Mouse (Mus musculus) hindbrain, embryonic 14.5 days (tissue): ENCODE results near the gene Fbxo2. TPM values are rescaled to one million over a fixed set of nuclear protein-coding genes. Genes with fewer than 3 reads are reported as not detected.

Experiments
- ATAC-seq: fragments of 200-750 bp; cut with Nextera tagmentation; 2 replicates; pipeline ENCODE4 v1.8.0; 2017; ENCODE audit warnings: moderate number of reproducible peaks, mild to moderate bottlenecking, moderate TSS enrichment, moderate library complexity; ENCODE audit not compliant: low FRiP score
- DNase-seq: peaks from one replicate; pipeline ENCODE4 v3.0.0-alpha.2; 2015; ENCODE audit warnings: low spot score
- H3K27ac ChIP-seq: fragments of 300-500 bp; sonication (generic); 2 replicates; pipeline ENCODE4 v1.5.1; 2014; ENCODE audit warnings: mild to moderate bottlenecking, moderate library complexity
- H3K27me3 ChIP-seq: fragments of 300-500 bp; sonication (generic); 2 replicates; pipeline ENCODE4 v1.6.1; 2014; ENCODE audit warnings: mild to moderate bottlenecking, low read length, mixed read lengths; ENCODE audit not compliant: control insufficient read depth, insufficient read depth
- H3K36me3 ChIP-seq: fragments of 300-500 bp; sonication (generic); replicated peaks from 2 replicates; pipeline ENCODE4 v1.6.1; 2014; ENCODE audit not compliant: control insufficient read depth, insufficient read depth
- H3K4me1 ChIP-seq: fragments of 300-500 bp; sonication (generic); replicated peaks from 2 replicates; pipeline ENCODE4 v1.6.1; 2014; ENCODE audit warnings: antibody characterized with exemption, low read length, mixed read lengths; ENCODE audit not compliant: control insufficient read depth, insufficient read depth
- H3K4me2 ChIP-seq: fragments of 300-500 bp; sonication (generic); replicated peaks from 2 replicates; pipeline ENCODE4 v1.6.1; 2014; ENCODE audit warnings: mild to moderate bottlenecking, moderate library complexity
- H3K4me3 ChIP-seq: fragments of 300-500 bp; sonication (generic); replicated peaks from 2 replicates; pipeline ENCODE4 v1.5.1; 2014; ENCODE audit warnings: mild to moderate bottlenecking, low read length
- H3K9ac ChIP-seq: fragments of 300-500 bp; sonication (generic); 2 replicates; pipeline ENCODE4 v1.6.1; 2014
- H3K9me3 ChIP-seq: fragments of 300-500 bp; sonication (generic); 2 replicates; pipeline ENCODE4 v1.6.1; 2016; ENCODE audit warnings: low read length; ENCODE audit not compliant: control insufficient read depth
- WGBS: fragments of 180-500 bp; shearing (Covaris S2); extraction: QIAGEN DNeasy Blood & Tissue Kit; methylation state at CpG from one replicate; pipeline ENCODE4 v1.1.7; 2014; 5-methylcytosine and 5-hydroxymethylcytosine counted together
- polyA plus RNA-seq: library from polyadenylated mRNA; unstranded; fragments of >200 nt; fragmentation: Nextera tagmentation; extraction: Ambion mirVana; gene quantifications from 2 replicates; pipeline ENCODE4 v1.2.1, GENCODE M21; 2014

Gene Fbxo2
- polyA plus RNA-seq, 1 experiment from 2014 or later, result 13.1 TPM

DNA sequence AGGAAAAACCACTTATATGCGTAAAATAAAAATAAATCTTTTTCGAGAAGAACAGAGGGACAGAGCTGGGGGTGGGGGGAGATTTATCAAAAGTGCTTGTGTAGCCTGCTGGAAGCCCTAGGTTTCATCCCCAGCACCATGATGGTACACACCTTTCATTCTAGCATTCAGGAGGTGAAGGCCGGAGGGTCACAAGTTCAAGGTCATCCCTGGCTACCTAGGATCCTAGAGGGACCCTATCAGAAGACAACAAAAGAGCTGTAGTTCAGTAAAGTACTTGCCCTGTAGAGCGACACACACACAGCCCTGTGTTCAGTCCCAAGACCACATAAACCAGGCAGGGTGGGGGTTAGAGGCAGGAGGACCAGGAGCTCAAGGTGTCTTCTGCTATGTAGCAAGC lies 6.4 kb upstream of the Fbxo2 start:
- no peak overlapping the region for H3K27ac ChIP-seq
- H3K9ac ChIP-seq, result no peak overlapping the region
- H3K9me3 ChIP-seq, result no peaks in the 10 kb centered on the region
- peaks cover 20% of the 10 kb centered on the region for H3K4me1 ChIP-seq
- no peak overlapping the region for H3K4me3 ChIP-seq
- peaks cover 59% of the 10 kb centered on the region for H3K36me3 ChIP-seq
- no peak overlapping the region for H3K4me2 ChIP-seq
- DNase-seq, result no peak
- ATAC-seq, result no peak
- no peaks in the 10 kb centered on the region for H3K27me3 ChIP-seq
- WGBS, result 90% methylated on average over 4 of the region's 4 CpGs

- Histone ChIP-seq H3K4me2 (no peak overlapping the region), H3K4me1 (peaks cover 21% of the 10 kb centered on the region), H3K36me3 (peaks cover 59% of the 10 kb centered on the region), H3K27ac (no peak overlapping the region), H3K9ac (no peak overlapping the region), H3K27me3 (no peaks in the 10 kb centered on the region), H3K9me3 (no peaks in the 10 kb centered on the region), H3K4me3 (no peak overlapping the region)
- ATAC-seq (no peak), DNase-seq (peak; percentile 76)
- 50% methylated on average over 3 of the region's 3 CpGs for WGBS
Observed at GRCm38 (mm10) chr4:148154982-148155381, 5.4 kb upstream of the Fbxo2 start.

- no peaks in the 10 kb centered on the region for H3K9me3 ChIP-seq
- H3K27ac ChIP-seq, result peak overlapping the region; percentile 91
- H3K4me1 ChIP-seq, result peaks cover 20% of the 10 kb centered on the region
- H3K4me3 ChIP-seq, result peak overlapping the region; percentile 76
- H3K36me3 ChIP-seq, result peaks cover 45% of the 10 kb centered on the region
- DNase-seq (no peak), ATAC-seq (peak; percentile 5)
- peak overlapping the region; percentile 82 for H3K4me2 ChIP-seq
- peak overlapping the region; percentile 90 for H3K9ac ChIP-seq
- H3K27me3 ChIP-seq, result peaks cover 30% of the 10 kb centered on the region
- WGBS, result 20% methylated on average over 27 of the region's 27 CpGs
Observed at GRCm38 (mm10) chr4:148158436-148159348, 1.7 kb upstream of the Fbxo2 start.

- Histone ChIP-seq H3K4me1 (peaks cover 29% of the 10 kb centered on the region), H3K4me3 (peak overlapping the region; percentile 76), H3K9me3 (no peaks in the 10 kb centered on the region), H3K27ac (peak overlapping the region; percentile 91), H3K9ac (peak overlapping the region; percentile 90), H3K36me3 (peaks cover 34% of the 10 kb centered on the region), H3K4me2 (peak overlapping the region; percentile 82), H3K27me3 (peaks cover 41% of the 10 kb centered on the region)
- DNase-seq, result peak; percentile 92
- under 1% methylated on average over 54 of the region's 55 CpGs for WGBS
- ATAC-seq, result peak; percentile 88
Observed at GRCm38 (mm10) chr4:148159544-148160435, 631 bp upstream of the Fbxo2 start.

DNA sequence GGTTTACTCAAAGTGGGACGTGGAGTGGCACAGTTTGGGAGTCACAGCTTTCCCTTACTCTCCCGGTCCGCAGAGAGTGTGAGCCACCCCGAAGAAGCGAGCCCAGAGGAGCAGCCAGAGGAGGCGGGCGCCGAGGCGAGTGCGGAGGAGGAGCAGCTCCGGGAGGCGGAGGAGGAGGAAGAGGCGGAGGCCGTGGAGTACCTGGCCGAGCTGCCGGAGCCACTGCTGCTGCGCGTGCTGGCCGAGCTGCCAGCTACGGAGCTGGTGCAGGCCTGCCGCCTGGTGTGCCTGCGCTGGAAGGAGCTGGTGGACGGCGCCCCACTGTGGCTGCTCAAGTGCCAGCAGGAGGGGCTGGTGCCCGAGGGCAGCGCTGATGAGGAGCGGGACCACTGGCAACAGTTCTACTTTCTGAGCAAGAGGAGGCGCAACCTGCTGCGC lies 3.6 kb downstream of the Fbxo2 start:
- H3K4me1 ChIP-seq, result peaks cover 24% of the 10 kb centered on the region
- H3K9ac ChIP-seq, result peak overlapping the region; percentile 46
- WGBS, result under 1% methylated on average over 29 of the region's 29 CpGs
- no peak overlapping the region for H3K27ac ChIP-seq
- peak overlapping the region; percentile 54 for H3K4me2 ChIP-seq
- ATAC-seq (no peak), DNase-seq (peak; percentile 69)
- no peaks in the 10 kb centered on the region for H3K36me3 ChIP-seq
- peaks cover 61% of the 10 kb centered on the region for H3K27me3 ChIP-seq
- no peaks in the 10 kb centered on the region for H3K9me3 ChIP-seq
- peak overlapping the region; percentile 27 for H3K4me3 ChIP-seq

DNA sequence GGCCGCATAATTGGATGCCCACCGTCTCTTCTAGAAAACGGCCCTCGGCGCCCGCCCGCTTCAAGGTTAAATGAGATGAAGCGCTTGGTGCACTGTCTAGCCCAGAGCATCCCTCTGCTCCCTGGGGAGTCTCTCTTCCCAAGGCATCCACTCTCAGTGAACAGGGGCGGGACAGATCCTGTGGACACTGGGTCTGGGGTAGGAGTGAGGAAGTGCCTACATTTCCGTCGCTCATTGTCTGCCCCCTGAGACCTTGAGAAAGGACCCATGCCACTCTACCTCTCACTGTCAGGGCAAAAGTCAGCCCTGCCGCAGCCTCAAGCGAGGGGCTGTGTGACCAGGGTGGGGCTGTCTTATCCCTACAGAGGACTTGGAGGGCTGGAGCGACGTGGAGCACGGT lies 4.0 kb downstream of the Fbxo2 start:
- no peaks in the 10 kb centered on the region for H3K36me3 ChIP-seq
- H3K27me3 ChIP-seq, result peaks cover 61% of the 10 kb centered on the region
- DNase-seq (no peak), ATAC-seq (no peak)
- H3K9me3 ChIP-seq, result no peaks in the 10 kb centered on the region
- no peak overlapping the region for H3K27ac ChIP-seq
- WGBS, result 1% methylated on average over 16 of the region's 16 CpGs
- peak overlapping the region; percentile 46 for H3K9ac ChIP-seq
- peak overlapping the region; percentile 27 for H3K4me3 ChIP-seq
- peak overlapping the region; percentile 54 for H3K4me2 ChIP-seq
- peaks cover 23% of the 10 kb centered on the region for H3K4me1 ChIP-seq

- Histone ChIP-seq H3K27ac (no peak overlapping the region), H3K4me3 (peak overlapping the region; percentile 27; the same call in 1 of the 2 replicates), H3K27me3 (peaks cover 69% of the 10 kb centered on the region), H3K9ac (0 out of 2 replicates have a peak overlapping the region, but pooled peaks have one; percentile 6), H3K9me3 (no peaks in the 10 kb centered on the region), H3K4me1 (peaks cover 24% of the 10 kb centered on the region), H3K36me3 (no peaks in the 10 kb centered on the region), H3K4me2 (peak overlapping the region; percentile 2; the same call in 1 of the 2 replicates)
- ATAC-seq (no peak), DNase-seq (no peak)
- 7% methylated on average over 17 of the region's 17 CpGs for WGBS
Observed at GRCm38 (mm10) chr4:148165551-148165950, 5.1 kb downstream of the Fbxo2 start.

DNA sequence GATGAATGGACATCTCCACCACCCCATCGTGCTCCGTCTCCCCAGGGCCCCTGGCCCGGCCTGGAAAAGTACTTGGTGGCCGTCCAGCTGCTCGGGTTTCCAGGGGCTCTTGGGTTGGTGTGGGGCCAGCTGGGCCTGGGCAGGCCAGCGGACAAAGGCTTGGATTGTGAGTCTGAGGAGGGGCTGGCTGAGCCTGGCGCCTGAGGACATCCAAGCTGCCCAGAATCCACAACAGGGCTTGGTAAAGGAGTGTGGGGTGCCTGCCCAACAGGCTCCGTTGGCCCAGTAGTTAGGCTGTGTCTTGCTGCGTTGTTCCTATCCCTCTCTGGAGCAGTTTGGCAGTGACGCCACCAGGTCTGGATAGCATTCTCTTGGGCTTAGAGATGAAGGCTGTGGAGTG lies 6.0 kb downstream of the Fbxo2 start:
- Histone ChIP-seq H3K36me3 (no peaks in the 10 kb centered on the region), H3K4me3 (no peak overlapping the region; the same call in 1 of the 2 replicates), H3K4me1 (peaks cover 21% of the 10 kb centered on the region), H3K9ac (peak overlapping the region; percentile 20; the same call in 1 of the 2 replicates), H3K4me2 (peak overlapping the region; percentile 39), H3K27ac (peak overlapping the region; percentile 69), H3K9me3 (no peaks in the 10 kb centered on the region), H3K27me3 (peaks cover 60% of the 10 kb centered on the region)
- DNase-seq (no peak), ATAC-seq (peak; percentile 70)
- 3% methylated on average over 10 of the region's 10 CpGs for WGBS
